Mouse (Mus musculus) adrenal gland, postnatal 36 days (tissue): Measurements from ENCODE around the gene Adprm. TPM values are rescaled to one million over a fixed set of nuclear protein-coding genes. Genes with fewer than 3 reads are reported as not detected.
"Not testable (repeated sequence)": the region's sequence is repeated elsewhere in the genome, so short reads cannot be mapped to it uniquely, and the experiment has no call there.

Experiments used
- DNase-seq, 2 experiments: peaks; one replicate each; pipeline ENCODE4 v3.0.0; 2021; ENCODE audit warnings: mixed read lengths in 1 of 2
- long read RNA-seq, 2 experiments: library from polyadenylated mRNA; stranded (forward); transcript quantifications; one replicate each; pipeline ENCODE4 v2.0.0; 2021; ENCODE audit warnings: borderline sequencing depth in 2 of 2
- total RNA-seq, 2 experiments: library from RNA; stranded (reverse); gene quantifications; 2 replicates each; pipeline ENCODE4 v1.2.3; 2021

Adprm gene
- total RNA-seq = 10 to 100 TPM; 22.3 to 22.4 TPM
- long read RNA-seq, experiment 1, transcript Adprm-201 (5 exons, 1,283 nt) = major isoform, 18 of 31 reads
- long read RNA-seq, experiment 1, partial matches to known transcripts = 1 of 31 reads
- long read RNA-seq, experiment 1, other reads (novel, unspliced or antisense) = 12 of 31 reads
- long read RNA-seq, experiment 2, transcript Adprm-201 (5 exons, 1,283 nt) = major isoform, 7 of 9 reads
- long read RNA-seq, experiment 2, partial matches to known transcripts = 0 of 9 reads
- long read RNA-seq, experiment 2, other reads (novel, unspliced or antisense) = 2 of 9 reads

DNA sequence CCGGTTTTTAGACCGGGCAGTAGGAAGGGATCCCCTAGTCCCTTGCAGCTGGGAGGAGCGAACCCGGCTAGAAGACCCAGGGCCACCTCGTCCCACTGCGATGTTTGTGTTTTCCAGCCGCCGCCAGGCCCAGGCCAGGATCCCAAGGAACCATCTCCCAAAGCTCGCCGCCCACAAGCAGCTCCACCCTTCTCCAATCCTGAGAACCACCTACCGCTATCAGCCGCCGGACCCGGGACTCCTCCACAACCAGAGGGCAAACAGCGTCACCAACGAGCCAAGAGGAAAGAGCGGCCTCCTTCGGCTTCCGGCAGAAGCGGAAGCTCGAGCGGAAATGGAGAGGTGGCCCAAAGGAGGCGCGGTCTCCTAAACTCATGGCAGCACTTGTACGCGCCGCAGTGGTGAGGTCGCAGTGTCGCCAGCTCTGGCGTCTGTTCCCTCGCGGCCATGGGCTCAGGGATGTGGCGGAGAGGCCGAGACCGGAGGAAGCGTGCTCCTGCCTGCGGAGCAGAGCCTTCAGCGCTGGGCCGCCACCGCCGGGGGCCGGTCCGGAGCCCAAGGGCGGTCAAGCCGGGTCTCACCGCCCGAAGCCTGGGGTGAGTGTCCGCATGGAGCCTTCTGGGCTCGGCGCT, at the start of gene Adprm, which contains the start of gene Sco1:
TSS of gene Adprm (minus strand) at position 274 of the 632 bp plus-strand sequence.
TSS of gene Sco1 (plus strand) at position 350 of the 632 bp plus-strand sequence.
- DNase-seq = peak; percentile 93 to 94

DNA sequence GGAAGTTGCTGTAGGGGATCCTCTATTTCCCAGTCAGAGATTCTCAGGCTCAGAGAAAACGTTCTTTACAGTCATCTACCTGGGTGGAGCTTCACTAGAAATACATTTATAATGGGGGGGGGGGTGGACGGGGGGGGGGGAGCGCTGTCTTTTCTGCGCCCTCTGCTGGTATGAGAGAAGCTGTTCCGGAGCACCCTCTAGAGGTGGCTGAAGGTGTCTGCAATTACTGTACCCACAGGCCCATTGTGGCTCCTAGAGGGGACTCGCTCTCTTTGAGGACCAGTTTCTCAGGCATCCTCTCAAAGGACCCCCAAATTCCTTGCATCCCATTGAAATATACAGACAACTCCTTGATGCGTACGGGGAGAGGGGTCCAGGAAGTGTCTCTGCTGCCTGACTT, 49.3 kb upstream of the Adprm start:
- peak; percentile 48 to 59 for DNase-seq

DNA sequence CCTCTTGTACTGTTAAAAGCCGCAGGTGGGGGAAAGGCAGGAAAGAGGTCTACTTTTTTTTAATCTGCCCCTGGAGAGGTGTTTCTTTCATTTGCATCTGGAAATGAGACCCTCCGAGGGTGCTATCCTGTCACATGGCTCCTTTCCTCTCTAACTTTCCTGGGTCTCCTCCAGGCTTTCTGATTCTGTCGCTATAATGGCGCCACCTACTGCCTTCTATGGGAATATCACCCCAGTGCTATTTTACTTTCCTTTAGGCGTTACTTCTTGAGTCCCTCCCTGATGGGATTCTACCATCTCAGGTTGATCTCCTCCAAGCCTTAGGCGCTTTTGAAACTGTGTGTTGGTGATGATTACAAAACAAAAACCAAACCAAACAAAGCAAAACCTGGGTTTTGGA, 47.8 kb upstream of the Adprm start:
- DNase-seq = peak; percentile 20 to 25

DNA sequence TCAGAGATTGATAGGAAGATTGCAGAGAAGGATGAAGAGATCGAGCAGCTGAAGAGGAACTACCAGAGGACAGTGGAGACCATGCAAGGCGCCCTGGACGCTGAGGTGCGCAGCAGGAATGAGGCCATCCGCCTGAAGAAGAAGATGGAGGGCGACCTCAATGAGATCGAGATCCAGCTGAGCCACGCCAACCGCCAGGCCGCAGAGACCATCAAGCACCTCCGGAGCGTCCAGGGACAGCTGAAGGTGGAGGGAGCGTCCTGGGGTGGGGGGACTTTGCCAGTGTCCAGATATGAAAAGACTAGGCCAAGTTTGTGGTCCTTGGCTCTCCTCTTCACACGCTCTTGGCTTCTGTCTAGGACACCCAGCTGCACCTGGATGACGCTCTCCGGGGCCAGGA, 46.8 kb upstream of the Adprm start:
- DNase-seq = no peak

DNA sequence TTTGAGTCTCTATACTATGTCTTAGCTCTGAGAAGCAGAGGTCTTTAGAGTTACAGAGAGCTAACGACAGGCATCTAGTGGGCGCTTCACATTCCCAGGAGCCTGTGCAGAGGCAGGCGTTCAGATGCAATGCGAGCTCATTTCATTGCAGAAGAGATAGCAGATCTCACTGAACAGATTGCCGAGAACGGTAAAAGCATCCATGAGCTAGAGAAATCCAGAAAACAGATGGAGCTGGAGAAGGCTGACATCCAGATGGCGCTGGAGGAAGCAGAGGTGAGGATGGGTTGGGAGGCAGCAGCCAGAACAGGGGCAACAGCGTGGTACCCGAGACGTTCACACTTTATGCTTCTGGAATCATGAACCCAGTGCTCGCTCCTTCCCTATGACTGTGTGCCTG, 46.0 kb upstream of the Adprm start:
- DNase-seq = no peak

DNA sequence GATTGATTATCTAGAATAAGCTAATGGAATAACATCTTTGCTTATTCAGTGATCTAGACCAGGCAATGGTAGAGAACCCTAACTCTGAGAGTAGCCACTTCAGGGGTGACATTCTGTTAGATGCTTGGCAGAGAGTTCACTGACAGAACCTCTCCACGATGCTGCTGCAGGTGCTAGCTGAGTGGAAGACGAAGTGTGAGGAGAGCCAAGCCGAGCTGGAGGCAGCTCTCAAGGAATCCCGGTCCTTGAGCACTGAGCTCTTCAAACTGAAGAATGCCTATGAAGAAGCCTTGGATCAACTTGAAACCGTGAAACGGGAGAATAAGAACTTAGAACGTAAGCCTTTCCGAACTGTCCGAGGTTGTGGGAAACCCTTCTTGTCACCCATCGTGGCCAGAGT, 45.3 kb upstream of the Adprm start:
- DNase-seq = no peak

DNA sequence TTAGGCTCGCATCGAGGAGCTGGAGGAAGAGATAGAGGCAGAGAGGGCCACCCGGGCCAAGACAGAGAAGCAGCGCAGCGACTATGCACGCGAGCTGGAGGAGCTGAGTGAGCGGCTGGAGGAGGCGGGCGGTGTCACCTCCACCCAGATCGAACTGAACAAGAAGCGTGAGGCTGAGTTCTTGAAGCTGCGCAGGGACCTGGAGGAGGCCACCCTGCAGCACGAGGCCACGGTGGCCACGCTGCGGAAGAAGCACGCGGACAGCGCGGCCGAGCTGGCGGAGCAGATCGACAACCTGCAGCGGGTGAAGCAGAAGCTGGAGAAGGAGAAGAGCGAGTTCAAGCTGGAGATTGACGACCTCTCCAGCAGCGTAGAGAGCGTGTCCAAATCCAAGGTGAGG, 42.1 kb upstream of the Adprm start:
- DNase-seq = no peak

DNA sequence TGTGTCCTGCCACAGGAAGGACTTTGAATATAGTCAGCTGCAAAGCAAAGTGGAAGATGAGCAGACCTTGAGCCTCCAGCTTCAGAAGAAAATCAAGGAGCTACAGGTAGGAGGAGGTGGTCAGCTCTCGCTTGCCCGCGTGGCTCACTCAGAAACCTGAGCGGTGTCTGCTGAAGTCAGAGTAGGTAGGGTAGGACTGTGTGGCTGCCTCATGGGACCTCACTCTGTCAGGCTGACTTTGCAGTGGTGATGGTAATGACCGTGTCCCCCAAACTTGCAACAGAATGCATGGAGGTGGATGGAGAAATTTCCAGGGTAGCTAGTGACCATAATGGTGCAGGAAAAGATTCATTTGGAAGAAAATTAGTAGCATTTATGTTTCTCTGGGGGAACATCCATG, 41.3 kb upstream of the Adprm start:
- DNase-seq = no peak

DNA sequence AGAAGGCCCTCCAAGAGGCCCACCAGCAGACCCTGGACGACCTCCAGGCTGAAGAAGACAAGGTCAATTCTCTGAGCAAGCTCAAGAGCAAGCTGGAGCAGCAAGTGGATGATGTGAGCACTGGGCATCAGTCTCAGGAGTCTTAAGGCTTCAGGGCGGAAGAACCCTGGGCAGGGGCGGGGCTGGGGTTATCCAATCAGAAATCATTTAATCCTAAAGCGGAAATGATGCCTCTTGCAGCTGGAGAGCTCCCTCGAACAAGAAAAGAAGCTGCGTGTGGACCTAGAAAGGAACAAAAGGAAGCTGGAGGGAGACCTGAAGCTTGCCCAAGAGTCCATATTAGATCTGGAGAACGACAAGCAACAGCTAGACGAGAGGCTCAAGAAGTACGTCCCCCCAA, 40.8 kb upstream of the Adprm start:
- no peak for DNase-seq

DNA sequence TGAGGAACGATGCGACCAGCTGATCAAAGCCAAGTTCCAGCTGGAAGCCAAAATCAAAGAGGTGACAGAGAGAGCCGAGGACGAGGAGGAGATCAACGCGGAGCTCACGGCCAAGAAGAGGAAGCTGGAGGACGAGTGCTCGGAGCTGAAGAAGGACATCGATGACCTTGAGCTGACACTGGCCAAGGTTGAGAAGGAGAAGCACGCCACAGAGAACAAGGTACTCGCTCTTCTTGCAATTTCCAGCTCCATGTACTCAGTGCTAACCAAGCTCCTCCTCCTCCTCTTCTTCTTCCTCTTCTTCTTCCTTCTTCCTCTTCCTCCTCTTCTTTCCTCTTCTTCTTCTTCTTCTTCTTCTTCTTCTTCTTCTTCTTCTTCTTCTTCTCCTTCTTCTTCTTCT, 40.0 kb upstream of the Adprm start:
- DNase-seq = not testable (repeated sequence)

DNA sequence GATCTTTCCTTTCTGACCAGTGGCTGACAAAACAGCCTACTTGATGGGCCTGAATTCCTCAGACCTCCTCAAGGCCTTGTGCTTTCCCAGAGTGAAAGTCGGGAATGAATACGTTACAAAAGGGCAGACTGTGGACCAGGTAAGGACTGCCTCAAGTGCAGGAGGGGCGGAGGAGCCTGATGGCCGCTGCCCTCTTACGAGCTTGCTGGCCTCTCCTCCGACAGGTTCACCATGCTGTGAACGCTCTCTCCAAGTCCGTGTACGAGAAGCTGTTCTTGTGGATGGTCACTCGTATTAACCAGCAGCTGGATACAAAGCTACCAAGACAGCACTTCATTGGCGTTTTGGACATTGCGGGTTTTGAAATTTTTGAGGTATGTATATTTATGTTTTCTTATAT, 34.8 kb upstream of the Adprm start:
- no peak for DNase-seq

DNA sequence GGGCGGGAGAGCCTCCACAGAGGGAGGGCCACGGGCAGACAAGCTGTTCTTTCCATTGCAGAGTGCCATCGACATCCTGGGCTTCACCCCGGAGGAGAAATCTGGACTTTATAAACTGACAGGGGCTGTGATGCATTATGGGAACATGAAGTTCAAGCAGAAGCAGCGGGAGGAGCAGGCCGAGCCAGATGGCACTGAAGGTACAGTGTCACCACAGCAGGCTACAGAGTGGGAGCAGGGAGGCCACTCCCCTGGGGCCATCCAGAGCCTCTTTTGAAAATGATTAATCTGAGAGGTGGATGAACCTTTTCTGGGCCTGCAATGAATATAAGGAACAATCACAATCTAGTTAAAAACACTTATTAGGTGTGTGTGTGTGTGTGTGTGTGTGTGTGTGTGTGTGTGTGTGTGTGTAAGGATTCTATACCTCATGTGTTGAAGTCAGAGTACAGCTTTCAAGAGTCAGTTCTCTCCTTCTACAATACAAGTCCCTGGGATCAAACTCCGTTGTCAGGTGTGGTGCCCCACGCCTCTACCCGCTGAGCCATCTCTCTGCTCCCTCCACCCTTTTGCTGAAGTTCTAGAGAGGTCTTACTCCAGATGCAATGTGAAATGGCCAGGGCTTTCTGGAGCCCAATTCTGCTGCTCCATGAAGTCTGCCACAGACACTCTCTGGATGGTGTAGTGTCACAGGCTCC, 34.2 kb upstream of the Adprm start:
- no peak for DNase-seq

DNA sequence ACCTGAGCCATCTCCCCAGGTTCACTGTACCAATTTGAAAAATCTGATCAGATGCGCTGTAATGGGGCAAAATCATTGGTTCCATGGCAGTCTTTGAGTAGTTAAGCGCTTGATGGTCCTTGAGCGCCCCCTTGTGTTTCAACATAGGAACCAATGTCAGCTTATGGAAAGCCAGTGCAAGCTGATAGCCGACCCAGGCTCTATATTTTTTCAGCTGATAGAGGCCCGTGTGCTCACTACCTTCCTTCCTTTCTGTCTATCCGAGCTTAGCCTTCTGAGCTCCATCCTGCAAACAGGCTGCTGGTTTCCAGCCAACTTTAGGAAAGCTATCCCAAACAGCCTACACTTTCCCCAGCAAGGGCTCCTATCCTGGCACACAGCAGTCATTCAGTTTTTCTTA, 33.1 kb upstream of the Adprm start:
- DNase-seq = peak; percentile 61 to 79

DNA sequence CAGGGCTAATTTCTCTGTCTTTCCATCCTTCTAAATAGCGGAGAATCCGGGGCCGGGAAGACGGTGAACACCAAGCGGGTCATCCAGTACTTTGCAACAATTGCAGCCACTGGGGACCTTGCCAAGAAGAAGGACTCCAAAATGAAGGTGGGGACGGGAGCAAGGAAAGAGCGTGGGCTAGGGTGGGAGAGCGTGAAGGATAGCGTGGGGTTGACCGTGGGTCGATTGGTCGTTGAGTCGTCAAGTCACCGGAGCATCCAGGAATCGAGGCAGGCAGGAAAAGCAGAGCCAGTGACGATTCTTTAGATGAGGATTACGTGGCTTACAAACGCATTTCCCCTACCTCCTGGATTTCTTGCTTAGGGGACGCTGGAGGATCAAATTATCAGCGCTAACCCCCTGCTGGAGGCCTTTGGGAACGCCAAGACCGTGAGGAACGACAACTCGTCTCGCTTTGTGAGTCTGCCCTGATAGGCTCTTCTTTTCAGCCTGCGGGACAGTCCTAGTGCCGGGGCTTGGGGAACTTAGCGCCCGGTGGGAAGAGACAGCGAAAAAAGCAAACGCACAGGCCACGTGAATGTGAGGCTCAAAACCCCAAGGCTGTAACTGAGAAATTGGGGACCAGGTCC, 31.4 kb upstream of the Adprm start:
- DNase-seq = no peak

DNA sequence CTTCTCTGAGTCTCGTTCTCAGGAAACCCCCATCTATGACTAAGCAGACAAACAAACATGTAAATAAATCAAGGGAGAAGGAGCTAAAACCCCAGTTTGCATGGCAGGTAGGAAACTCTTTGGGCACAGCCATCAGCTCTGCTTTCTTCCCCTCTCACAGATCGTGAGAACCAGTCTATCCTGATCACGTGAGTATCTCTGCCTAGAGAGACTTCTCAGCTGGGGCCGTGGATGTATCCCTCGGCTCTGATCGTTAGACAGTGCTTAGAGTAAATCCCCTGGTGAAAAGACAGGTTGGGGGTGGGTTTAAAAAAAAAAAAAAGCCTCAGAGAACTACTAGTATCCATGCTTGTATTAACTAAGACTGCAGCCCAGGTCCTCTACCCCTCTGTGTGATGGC, 30.8 kb upstream of the Adprm start:
- no peak for DNase-seq

DNA sequence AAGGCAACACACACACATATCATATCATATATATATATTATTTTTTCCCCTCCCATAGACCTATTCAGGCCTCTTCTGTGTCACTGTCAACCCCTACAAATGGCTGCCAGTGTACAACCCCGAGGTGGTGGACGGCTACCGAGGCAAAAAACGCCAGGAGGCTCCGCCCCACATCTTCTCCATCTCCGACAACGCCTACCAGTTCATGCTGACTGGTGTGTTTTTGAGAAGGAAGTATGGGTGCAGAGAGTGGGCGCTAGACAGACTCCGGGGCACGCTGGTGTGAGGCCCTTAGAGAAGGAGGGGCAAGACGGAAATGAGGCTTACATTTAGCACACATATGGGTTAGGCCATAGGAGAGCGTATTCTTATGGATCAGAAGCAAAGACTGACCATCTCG, 30.4 kb upstream of the Adprm start:
- no peak for DNase-seq

DNA sequence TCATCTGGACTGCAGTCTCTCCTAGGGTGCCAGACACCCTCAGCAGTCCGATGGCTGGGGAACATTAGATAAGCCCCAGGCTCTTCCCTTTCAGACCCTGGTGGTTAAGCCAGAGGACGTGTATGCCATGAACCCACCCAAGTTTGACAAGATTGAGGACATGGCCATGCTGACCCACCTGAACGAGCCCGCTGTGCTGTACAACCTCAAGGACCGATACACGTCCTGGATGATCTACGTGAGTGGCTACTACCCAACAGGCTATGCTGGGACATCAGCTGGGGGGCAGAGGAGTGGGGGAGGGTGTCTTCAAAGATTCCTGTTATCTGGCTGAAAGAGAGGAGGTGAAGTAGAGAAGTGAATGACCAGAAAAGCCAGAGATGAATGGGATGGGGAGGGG, 29.8 kb upstream of the Adprm start:
- DNase-seq = no peak

DNA sequence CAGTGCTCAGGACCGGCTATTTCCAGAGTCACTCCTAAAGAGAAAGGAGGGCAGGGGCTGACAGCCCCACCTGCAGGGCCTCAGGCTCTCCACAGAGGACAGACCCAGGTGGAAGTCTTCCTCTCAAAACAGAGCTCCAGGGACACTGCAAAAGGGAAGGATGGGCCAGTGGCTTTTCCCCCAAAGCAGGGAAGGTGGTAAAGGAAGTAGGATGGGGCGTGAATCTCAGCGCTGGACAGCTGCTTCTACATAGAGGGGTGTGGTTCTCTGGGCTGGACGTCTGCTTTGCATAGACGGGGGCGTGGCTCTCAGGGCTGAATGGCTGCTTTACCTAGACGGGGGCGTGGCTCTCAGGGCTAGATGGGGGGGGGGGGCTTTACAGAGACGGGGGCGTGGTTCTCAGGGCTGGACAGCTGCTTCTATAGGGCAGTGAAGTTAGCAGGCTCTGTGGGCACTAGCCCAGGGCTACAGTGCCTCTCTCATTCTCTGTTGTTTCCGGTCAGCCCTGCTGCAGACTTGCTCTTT, 28.8 kb upstream of the Adprm start:
- peak; percentile 39 to 47 for DNase-seq

DNA sequence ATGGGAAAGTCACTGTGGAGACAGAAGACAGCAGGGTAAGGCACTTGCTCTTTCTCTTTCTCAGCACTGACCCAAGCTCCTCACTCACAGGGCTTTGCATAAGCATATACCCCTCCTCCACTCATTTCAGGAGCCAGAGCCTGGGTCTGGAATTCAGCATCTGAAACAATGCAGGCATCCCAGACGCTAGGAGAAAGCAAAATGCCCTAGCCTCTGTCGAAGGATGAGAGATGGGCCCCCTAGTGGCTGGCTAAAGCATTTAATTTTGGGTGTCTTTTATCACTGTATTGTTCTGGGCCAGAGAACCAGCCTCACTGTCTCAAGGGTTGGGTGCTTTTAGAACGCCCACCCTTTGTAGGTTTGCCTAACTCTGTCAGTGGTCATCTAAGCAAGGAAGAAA, 27.8 kb upstream of the Adprm start:
- DNase-seq = peak; percentile 63 to 78

DNA sequence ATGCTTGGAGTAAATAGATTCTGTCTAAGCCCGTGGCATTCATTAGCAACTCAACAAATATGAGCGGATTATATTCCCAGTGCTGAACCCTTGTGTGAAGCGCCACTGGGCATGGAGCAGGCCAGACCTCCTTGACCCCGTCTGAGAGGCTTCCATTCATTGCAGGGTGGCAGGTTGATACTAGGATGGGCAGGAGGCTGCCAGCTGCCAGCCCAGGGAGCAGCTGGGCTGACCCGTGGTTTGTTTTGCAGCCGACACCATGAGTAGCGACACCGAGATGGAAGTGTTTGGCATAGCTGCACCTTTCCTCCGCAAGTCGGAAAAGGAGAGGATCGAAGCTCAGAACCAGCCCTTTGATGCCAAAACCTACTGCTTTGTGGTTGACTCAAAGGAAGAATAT, 27.3 kb upstream of the Adprm start:
- no peak for DNase-seq

DNA sequence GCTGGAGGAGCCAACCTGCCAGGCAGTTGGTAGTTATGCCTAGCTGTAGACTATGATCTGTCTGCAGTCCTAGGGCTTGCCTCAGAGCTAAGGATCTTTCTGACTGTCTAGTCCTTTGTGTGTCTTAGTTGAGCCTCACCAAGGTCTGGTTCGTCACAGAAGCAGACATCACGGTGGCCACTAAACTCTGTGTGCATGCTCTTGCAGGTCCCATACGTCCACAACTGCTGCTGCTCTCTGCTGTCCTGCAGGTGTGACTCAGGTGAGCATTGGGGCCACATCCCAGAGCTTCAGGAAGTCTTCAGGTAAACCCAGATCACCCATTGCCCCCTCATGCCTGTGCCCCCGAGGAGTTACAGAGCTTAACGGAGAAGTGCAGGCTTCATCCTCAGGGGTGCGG, 26.5 kb upstream of the Adprm start:
- DNase-seq = no peak

DNA sequence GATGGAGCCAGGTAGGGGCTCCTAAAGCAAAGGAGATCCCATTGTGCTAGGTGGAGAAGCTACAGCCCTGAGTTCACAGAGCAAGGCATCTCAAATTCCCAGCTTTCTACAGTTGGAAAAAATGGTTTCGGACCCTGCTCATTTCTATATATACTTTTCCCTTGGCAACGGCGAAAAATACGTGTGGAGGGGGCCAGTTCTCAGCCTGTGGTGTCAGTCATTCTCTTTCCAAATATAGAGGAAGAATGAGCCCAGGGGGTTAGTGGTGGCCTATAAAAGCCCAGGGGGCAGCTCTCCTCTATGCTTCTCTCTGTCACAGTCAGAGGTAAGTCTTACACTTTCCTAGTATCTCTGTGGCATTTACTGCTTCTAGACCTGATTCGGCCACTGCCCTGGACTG, 25.6 kb upstream of the Adprm start, which contains the start of gene Myh3:
TSS of gene Myh3 (plus strand) at position 301 of the 400 bp plus-strand sequence.
- DNase-seq = no peak

DNA sequence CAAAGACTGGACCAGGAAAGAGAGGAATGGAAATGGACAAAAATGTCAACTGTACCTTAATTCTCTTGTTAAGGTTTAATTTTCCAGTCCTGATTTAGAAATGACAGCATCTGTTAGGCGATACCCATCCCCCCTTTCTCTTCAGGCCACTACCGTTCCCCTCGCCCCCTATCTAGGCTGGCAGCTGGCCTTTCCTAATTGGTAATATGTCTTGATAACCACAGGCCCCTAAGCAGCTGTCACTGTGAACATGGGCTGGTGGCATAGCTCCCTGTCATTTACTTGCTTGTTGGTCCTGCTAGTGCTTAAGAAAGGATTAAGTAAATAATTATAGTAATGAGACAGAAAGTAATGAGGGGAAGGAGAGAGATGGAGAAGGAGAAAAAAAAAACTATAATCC, 25.0 kb upstream of the Adprm start:
- no peak for DNase-seq
